Mouse (Mus musculus) frontal cortex, adult 2 months (tissue): Measurements from ENCODE around the gene Olfm1. TPM values are rescaled to one million over a fixed set of nuclear protein-coding genes. Genes with fewer than 3 reads are reported as not detected.

Source experiments
- DNase-seq, 2 experiments: peaks; one replicate each; pipeline ENCODE4 v3.0.0; 2022; ENCODE audit warnings: low spot score in 1 of 2; ENCODE audit errors: extremely low spot score in 1 of 2
- polyA plus RNA-seq: library from polyadenylated mRNA; depleted of rRNA; stranded (reverse); fragments of >200 nt; gene quantifications from 2 replicates; pipeline ENCODE4 v1.2.3, GENCODE M21; 2012; rRNA removed

The Olfm1 gene
- 1,241 and 1,286 TPM in 2 replicates for polyA plus RNA-seq

DNA sequence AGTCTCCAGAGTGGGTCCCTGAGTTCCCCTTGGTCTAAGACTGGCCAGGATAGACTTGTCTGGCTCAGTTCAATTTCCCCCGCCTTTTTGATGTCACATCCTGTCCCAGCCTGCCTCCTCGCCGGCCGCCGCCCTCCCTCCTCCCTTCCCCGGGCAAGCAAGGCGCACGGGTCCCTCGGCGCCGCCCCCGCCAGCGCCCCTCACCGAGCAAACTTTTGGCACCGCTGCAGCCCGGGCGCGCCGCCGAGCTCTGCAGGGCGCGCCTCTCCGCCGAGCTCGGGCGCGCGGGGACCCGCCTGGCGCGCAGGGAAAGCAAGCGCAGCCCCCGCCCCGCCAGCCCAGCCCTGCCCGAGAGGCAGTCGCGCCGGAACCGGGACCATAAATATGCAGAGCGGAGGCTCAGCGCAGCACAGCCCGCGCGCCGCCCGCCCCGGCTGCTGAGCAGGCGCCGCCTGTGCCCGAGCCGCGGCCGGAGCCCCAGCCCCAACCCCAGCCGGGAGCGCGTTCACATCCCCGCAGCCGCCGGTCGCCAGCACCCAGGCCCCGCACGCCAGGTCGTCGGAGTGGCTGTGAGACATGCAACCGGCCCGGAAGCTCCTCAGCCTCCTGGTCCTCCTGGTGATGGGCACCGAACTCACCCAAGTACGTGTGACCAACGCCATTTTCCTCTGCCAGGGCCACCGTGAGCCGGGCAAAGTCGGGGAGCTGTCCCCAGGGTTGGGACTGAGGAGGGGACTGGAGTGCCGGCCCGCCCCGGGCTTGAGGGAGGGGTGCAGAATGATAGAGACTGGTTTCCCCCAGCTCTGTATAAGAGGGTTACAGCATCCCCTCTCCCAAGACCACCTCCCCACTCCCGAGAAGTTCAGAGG, at the start of gene Olfm1:
Olfm1 (plus strand) TSS at position 172 of the 869 bp plus-strand sequence.
- peak in 1 of 2 experiments; percentile 87 for DNase-seq

DNA sequence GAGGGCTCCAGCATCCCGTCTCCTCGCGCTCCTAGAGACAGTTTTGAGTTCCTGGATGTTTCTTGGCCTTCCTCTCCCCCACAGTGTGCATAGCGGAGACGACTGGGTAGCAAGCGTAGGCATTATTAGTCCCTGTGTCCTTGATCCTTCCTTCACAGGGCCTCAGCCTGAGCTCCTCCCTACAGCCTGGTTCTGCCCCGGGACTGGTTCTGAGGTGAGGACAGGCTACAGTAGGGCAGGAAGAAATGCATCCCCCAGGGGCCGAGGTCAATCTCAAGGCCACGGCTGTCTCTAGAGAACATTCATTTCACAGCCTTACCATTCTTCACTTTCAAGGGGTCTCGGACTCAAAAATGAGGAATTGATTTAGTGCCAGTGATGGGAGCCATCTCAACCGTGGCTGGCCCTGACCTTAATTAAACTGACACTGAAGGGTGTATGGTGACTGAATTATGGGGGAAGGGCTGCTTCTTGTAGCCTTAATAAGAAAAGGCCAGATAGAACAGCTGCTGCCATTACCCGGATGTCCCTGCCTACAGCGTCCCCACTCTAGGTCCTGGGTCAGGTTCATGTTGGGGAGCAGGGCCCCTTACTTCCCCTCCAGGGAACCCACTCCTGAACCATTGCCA, 49.3 kb upstream of the Olfm1 start:
- DNase-seq: no peak

DNA sequence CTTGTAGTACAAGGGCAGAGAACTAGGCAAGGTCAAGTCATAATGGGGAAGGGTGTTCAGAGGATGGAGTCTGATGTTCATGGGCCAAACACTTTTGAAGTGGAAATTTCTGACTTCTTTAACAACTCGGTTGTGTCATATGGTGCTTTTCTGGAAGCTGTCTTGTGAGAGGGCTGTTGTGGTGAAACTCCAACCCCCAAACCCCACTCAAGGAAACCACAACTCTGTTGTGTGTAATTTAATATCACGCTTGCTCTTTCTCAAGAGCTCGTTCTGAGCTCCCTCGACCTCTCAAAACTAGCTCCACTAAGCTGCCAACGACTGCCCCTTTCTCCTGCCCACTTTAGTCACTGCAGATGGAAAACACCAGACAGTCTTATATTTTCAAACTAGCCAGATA, 47.1 kb upstream of the Olfm1 start:
- DNase-seq: no peak

DNA sequence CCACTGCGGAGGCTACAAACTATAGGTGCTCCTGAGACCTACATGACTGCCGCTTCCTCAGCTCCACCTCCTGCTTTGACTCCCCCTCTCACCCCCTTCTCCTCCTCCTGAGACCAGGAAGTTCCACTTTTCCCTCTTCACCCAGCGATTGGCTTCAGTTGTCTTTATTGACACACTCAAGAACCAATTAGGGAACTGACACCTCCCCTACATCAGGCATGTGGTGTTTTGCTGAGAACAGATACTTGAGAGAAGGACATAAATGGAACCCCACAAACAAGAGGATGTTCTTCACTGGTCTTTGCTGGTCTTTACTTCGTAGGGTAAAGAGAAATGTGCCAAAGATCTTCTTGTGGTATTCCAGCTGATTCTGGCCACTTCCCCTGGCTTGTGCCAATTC, 46.6 kb upstream of the Olfm1 start:
- no peak for DNase-seq

DNA sequence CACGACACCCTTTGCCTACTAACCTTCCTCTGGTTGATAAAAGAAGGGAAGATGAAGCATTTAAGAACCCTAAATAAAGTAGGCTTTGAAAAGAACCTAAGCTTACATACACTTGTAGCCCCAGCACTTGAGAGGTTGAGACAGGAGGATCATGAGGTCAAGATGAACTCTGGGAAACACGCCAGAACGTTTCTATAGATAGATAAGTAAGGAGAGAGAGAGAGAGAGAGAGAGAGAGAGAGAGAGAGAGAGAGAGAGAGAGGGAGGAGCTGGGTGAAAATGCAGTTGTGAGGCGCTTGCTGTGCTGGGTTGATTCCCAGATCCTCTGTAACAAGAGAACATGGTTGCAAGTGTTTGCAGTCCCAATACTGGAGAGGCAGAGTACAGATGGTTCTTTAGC, 46.1 kb upstream of the Olfm1 start:
- no peak for DNase-seq

DNA sequence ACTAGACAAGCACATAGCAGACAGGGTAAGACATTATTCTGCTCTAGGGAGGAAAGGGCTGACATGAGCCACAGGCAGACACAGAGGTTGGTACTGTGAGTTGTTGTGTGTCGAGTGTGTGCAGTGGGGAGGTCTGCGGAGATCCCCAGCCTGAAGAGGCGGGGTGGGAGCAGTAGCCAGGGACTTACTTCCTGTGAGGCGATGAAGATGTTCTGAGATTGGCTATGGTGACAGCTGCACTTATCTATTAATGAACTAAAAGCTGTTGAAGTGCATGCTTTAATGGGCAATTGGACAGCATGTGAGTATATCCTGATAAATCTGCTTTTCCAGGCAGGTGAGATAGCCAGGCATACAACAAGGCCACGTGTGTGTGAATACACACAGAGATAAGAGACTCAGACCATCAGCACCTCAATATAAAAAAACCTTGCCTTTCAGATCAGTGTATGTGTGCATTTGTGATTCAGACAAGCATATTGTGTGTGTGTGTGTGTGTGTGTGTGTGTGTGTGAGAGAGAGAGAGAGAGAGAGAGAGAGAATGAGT, 45.5 kb upstream of the Olfm1 start:
- no peak for DNase-seq

DNA sequence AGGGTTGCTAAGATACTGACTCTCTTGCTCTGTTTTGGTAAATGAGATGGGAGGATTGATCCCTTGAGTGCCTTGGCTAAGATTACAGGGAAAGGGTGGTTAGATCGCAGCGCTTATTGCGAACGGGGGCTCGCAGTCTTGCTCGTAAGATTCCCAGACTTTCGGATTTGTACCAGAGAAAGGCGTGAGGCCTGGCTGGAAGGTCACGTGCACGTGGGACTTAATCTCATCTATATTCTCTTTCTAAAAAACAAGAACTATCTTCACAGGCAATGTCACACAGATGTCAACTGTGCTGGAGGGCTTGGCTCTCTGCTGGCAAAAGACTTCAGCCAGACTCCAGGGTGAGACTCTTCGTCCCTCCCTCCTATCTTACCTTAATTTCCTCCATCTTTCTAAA, 43.1 kb upstream of the Olfm1 start:
- no peak for DNase-seq

DNA sequence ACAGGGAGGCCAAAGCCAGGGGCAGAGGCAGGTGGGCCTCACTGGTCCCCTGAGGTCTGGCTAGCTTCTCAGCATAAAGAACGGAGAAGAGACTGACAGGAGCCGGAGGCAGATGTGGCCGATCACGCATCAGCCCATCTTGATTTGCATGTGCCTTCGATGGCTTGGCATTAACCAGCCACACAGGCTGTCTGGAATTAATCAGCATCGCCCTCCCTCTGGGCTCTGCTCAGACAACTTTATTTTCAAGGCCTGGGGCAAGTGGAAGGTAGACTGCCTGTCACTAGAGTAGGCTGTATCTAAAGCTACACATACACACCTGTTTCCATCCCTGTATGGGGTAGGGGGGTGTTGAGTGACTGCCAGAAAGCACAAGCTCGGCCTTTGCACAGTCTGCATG, 32.2 kb upstream of the Olfm1 start:
- DNase-seq: no peak

DNA sequence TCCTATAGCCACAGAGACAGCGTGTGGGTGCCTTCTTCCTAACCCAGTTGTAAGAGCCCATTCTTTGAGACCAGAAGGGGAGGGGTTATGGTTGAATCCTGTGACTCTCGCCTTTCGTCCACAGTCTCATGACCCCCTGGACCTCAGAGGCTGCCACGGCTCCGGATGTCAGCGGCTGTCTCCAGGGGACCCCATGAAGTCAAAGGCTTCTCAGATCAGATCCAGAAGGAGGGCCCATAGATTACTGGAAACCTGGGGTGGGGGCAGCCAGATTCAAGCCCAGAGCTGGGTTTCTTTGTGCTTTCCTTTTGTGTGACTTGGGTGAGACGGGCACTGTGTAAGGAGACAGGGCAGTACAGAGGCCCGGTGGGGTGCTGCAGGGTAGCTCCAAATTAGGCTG, 27.2 kb upstream of the Olfm1 start:
- no peak for DNase-seq

DNA sequence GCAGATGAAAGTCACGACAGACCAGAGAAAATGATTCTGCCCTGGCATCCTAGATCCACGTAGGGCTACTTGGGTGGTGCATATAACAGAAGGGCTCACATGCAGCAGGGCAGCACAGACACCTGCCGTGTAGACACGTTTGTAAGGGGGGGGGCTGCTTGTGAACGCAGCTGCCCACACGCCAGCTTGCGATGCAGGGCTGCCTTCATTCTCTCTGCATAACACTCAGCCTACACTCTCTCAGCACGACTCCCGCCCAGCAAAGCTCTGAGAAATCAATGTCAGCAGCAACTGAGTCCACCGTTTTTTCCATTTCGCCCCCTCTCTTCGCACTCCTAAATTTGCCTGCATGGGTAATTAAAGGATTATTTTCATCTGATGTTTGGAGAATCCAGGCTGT, 23.5 kb upstream of the Olfm1 start:
- peak; percentile 90 for DNase-seq

DNA sequence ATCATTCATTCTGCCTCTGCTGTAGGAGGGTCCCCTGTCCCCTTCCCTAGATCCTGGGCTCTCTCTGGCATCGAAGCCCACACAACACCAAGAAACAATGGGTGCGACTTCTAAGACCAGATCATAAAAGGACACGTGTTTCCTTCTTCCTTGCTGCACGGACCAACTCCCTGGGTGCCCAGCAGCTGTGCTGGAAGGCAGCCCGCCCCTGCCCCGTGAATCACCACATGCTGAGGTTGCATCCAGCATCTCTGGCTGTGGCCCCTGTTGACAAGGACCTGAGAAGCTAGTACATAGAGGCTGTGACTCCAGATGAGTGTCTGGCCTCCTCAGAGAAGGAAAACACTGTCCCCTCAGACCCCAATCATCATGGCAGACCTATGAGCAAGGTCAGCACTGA, 20.8 kb upstream of the Olfm1 start:
- no peak for DNase-seq

DNA sequence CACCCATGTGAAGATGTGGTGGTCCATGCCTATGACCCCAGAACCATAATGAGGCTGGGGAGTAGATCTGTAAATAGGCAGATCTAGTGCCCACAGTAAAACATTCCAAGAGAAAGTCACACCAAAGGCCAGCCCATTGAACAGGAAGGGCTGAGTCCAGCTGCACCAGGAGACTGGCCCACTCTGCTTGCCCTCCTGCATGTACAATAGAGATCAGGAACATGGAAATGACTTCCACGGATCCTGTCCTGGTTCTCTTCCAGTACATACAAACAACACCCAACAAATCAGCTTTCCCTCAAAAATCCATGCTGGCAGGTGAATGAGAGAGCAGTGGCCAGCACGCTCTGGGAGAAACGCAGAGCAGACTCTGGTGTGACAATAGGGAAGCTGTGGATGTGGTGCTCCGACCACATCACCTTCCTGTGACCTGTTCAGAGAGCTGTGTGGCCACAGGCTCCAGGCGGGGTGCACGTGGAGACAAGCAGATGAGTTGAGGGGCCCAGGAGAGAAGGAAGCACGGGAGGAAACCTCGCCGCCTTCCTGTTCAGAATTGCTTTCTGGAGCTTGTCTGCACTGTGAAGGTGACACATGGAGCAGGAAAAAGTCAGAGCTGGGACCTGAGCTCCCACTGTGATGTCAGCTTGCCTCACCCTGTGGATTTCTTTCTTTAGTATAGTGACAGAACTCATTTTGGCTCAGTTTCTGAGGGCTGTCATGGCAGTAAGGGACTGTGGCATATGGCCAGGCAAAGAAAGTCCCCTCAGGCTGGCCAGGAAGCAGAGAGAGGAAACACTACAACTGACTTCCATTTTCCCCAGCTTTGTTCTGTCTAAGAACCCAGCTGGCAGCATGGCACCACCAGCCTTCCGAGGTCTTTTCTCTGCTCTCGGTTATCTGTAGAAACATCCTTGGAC, 19.3 kb upstream of the Olfm1 start:
- no peak for DNase-seq

DNA sequence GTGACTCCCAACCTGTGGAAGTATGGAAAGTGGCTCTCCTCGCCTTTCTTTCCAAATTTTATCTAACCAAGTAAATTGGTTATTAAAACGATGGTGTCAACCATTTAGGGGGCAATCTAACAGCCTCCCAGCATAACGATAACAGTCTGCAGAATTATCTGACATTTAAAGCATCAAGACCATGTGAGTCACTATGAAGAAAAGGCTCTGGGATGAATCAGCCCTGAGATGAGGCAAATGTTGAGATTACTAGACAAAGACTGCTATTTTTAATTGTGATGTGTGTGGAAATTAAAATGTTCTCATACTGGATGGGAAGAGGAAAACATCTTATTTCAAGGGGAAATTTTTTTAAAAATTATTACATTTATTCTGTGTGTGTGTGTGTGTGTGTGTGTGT, 18.4 kb upstream of the Olfm1 start:
- DNase-seq: peak in 1 of 2 experiments; percentile 41

DNA sequence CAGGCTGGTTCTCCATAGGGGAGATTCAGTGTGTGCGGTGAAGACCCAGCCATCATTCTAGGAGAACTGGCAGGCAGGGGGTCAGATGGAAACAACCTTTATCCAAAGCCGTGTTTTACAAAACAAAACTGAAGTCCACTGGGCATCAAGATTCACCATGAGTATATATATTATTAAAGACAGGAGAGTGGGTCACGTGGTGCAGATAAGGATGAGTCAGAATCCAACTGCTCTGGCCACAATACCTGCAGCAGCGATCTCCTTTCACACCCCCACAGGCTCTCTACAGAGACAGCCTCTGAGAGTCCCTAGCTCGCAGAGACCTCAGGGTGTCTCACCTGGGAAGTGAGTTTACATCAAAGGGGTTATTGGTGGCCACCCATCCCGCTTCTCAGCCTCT, 14.2 kb upstream of the Olfm1 start:
- no peak for DNase-seq

DNA sequence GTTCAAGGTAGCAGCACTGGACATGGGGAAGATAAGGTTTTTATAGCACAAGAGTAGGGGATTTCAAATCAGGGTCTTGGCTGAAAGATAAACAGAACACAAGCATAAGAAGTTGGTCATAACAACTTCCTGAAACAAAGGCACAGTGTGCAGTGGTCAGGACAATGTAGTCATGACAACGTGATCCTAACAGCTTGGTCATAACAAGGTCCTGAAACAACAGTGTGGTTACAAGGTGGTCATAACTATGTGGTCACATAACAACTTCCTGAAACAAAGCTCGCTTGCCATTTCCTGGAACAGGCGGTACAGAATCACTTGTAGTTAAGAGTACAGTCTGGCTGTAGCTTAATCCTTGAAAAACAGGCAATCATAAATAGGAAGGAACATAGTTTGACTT, 12.7 kb upstream of the Olfm1 start:
- DNase-seq: no peak

DNA sequence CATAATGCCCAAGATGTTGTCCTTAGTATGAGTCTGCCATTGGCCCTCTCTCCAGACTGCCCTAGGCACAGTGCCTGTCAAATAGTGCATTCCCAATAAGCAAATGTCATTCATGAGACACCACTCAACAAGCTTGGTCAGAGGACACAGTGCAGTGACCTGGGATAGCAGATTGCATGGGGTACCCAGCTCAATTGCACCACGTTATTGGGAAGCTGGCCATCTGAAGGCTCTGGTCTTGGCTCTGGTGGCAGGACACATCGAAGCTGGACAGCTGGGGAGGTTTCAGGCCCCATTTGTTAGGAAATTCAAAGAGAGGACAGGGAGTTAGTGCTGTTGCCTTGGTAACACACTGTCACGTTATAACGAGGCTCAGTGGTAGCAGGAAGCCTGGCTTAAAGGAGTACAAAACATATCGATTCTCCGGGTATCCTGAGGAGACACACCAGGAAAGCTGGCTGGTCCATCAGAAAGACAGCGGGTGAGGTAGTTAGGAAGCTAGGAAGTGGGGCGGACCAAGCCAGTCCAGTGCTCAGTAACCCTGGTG, 4.3 kb upstream of the Olfm1 start:
- peak in 1 of 2 experiments; percentile 15 for DNase-seq

DNA sequence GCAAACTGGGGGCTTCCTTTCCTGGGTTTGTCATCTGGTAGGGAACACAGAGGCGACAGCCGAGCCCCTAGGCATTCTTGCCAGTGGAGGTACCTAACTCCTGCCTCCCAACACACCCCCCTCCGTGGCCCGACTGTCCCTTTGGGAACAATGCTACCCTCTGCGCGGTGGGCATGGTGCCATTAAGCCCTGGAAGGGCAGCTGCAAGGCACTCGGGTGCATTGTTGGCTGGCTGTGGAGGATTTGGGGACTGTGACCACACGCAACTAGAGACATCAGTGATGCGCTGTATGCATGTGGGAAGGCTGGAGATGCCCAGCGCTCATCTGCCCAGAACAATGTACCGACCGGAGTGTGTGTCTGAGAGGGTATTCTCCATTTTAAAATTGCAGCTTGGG, 897 bp downstream of the Olfm1 start:
- peak in 1 of 2 experiments; percentile 54 for DNase-seq

DNA sequence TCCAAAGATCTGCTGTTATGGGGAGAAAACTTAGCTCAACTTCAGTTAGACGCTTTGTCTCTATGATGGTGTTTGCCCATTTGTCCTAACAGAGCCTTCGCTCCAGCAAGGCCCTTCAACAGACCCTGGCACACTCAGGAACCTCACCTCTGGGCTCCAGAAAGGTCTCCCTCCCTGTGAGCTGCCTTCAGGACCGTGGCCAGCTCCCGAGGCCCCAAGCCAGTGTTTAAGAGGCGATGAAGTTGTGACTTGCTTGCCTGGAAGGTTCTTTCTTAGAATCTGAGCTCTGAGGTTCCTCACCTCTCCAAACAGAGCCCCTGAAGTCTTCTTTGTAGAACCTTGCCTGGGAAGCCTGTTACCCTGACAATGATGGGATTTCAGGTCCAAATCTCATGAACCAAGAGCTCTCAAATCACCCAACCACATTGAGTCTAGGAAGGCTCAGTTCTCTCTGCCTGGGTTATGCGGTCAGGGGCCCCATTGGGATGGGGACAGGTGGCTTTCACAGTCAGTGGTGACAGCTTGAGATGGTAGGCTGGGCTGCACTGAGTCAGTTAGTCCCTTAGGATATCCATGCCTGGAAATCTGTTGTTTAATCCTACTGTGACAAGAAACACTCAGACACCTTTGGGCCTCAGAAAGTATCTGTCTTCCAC, 2.3 kb downstream of the Olfm1 start:
- no peak for DNase-seq

DNA sequence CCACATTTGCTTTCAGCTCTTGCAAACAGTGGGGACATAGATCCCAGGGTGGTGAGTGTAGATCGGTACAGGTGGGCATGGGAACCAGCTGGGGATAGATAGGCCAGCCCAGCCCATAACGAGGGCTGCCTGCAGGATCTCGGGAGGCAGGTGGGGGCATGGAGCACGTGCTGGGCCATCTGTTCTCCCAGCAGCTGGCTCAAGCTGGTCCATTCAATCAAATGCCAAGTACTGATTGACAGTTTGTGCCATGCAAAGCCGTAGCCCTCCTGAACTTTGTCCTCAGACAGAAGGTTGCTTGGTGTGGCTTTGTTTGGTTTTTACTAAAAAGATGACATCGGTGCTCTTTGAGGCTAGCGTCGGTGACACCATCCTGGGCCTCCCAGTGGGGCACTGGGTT, 2.9 kb downstream of the Olfm1 start:
- no peak for DNase-seq

DNA sequence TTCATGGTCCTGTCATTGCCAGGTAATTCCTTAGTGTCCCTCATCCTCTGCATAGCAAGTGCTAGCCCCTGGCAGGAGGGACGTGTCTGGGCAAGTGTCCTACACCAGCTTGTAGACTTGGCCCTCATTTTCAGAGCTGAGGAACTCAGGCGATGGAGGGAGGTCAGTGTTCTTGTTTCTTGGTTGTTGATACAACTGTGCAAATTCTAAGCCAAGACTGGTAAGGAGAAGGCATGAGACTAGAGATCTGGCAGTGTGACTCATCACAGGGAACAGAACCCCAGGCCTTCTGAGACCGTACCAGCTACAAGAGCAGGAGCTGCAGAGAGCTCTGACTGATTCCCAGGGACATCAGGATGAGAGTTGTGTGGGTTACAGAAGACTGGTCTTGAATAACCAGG, 8.6 kb downstream of the Olfm1 start:
- DNase-seq: peak in 1 of 2 experiments; percentile 54
